Mouse (Mus musculus) G1E-ER4 (cell line): ENCODE data around the gene Btbd9. TPM values are rescaled to one million over a fixed set of nuclear protein-coding genes. Genes with fewer than 3 reads are reported as not detected.

Source experiments
- GATA1 ChIP-seq: IDR thresholded peaks from one replicate; pipeline ENCODE4 v1.8.0; 2012; ENCODE audit warnings: low read length, inconsistent platforms
- polyA plus RNA-seq: library from polyadenylated mRNA; stranded (reverse); fragments of >175 nt; gene quantifications from 2 replicates; pipeline ENCODE4 v1.2.3, GENCODE M21; 2012

Gene Btbd9
- polyA plus RNA-seq, 1 experiment, result 84.3 TPM

GRCm38 (mm10) chr17:30340495-30341126, 235.7 kb downstream of the Btbd9 start:
- TF ChIP-seq GATA1, result no peak

DNA sequence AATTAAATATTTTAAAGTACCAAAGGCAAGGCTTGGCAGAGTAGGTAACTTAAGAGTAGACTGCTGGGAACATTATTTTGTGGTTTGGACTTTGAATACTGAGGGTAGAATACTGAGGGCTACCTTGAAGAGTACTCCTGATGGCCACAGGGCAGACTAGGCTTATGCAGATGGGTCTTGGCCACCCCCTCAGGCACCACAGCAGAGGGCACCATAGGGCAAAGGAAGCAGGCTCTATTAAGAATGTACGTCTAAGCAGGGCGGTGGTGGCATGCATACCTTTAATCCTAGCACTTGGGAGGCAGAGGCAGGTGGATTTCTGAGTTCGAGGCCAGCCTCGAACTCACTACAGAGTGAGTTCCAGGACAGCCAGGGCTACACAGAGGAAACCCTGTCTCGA, 237.0 kb downstream of the Btbd9 start:
- no peak for TF ChIP-seq GATA1

DNA sequence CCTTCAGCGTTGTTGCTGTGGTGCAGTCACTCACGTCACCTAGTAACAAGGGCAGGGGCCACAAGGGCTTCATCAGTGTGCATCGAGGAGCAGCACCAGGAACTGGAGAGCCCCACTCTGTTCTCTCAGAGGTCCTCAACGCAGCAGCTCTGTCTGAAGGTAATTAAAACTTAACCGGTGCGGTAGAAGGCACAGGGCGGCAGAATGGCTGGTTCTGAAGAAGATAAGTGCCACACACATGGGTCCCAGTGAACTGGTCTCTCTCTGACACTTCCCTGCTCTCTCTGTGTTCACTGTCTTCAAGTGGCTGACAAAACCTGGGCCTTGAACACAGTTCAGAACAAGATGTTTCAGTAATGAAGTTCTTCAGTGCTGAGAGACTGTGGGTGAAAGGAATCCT, 239.5 kb downstream of the Btbd9 start:
- TF ChIP-seq GATA1, result no peak

DNA sequence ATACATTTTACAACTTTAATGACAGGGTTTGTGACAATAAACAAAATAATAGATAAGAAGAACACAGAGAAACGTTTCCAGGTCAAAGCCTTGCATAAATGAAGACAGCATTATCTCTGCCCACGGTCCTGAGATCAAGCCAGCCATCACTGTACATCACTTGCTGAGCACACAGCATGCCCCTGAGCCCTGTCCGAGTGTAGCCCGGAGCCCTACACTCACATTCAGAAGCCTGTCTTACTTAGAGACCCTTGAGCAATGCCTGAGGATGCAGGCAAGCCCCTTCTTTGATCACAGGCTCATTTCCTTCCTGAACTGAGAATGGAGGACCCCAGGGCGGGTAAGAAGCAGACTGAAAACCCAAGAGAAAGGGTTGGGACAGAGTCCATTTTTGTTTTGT, 240.0 kb downstream of the Btbd9 start:
- TF ChIP-seq GATA1, result no peak

- TF ChIP-seq GATA1, result no peak
Measured at GRCm38 (mm10) chr17:30335746-30336145, 240.5 kb downstream of the Btbd9 start.

DNA sequence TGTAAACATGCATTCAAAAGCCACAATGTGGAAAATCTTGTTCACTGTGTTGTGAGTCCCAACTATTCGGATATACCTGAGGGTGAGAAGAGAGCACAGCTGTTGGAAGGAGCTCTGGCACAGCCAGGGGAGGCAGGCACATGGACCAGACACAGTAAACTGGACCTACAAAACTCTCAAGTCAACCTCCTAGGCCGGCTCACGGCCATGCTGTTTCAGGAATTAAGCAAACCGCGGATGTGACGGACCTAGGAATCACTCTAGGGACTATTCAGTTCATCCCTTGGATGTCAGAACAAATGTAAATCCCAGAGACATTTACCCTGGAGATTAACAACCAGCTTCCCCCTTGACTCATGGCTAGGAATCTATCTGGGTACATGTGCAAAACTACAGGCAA, 242.0 kb downstream of the Btbd9 start:
- TF ChIP-seq GATA1, result no peak

GRCm38 (mm10) chr17:30333136-30333535, 243.2 kb downstream of the Btbd9 start:
- no peak for TF ChIP-seq GATA1

GRCm38 (mm10) chr17:30331380-30331779, 244.9 kb downstream of the Btbd9 start:
- TF ChIP-seq GATA1, result no peak

DNA sequence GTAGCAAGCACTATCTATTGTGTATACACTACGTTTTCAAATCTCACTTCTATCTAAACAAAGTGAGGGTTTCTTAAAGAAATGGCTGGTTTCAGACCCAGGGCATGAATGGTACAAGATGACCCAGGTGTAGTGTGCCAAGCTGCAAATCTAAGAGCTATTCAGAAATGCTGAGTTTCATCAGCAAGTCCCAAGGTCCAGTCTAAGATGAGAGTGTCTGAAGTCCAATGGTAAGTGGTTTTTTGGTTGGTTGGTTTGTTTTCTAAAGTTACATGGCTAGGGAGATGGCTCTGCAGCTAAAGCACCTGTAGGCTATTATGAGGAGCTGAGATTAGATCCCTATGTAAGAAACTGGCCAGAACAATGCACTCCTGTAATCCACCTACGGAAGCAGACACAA, 246.8 kb downstream of the Btbd9 start:
- no peak for TF ChIP-seq GATA1

DNA sequence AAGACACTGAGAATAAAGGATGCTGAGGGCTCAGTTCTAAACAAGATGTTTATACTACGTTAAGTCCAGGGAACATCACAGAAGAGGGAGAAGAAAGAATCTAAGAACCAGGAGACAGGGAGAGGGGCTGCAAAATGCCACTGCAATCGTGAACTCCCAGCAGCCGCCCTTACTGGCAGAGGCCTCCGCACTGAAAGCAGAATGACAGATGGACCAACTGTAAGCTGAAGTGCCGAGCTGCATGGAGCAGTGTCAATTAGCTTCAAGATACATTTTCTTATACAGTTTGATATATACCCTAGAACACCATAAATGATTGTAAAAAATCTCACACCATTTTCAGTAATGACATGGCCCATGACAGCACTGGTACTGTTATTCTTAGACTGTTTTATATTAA, 247.4 kb downstream of the Btbd9 start:
- no peak for TF ChIP-seq GATA1

DNA sequence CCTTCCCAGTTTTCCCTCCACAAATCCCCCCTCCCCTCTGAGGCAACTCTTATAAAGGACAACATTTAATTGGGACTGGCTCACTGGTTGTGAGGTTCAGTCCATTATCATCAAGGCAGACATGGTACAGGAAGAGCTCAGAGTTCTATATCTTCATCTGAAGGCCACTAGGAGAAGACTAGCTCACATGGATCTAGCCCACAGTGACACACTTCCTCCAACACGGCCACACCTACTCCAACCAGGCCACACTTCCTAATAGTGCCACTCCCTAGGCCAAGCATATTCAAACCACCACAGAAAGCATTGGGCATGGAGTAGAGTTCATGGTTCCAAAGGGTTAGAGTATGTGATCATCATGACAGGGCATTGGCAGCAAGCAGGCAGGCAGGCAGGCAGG, 249.4 kb downstream of the Btbd9 start:
- TF ChIP-seq GATA1, result no peak

GRCm38 (mm10) chr17:30320301-30320700, 256.0 kb downstream of the Btbd9 start:
- TF ChIP-seq GATA1, result no peak

- TF ChIP-seq GATA1, result no peak
Measured at GRCm38 (mm10) chr17:30312688-30313087, 263.6 kb downstream of the Btbd9 start.

- TF ChIP-seq GATA1, result no peak
Measured at GRCm38 (mm10) chr17:30309627-30310026, 266.7 kb downstream of the Btbd9 start.

- no peak for TF ChIP-seq GATA1
Measured at GRCm38 (mm10) chr17:30308889-30309288, 267.4 kb downstream of the Btbd9 start.

DNA sequence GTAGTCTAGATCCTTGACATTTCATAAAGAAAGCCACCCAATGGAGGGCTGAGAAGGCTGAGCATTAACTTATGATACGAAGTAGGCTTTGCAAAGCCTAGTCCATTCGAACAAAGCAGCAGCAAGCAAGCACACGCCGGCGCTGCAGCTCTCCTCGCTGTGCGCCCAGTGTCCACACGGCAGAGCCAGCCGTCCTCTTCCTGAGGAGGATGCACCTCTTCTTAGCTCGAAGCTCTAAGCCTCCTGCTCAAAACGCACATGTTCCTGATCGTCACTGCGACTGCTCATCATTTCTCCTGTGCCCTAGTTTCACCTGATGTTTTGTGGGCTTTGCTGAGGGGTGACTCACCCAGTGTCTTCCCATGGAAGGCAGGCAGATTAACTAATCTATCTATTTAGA, 268.0 kb downstream of the Btbd9 start:
- TF ChIP-seq GATA1, result no peak

DNA sequence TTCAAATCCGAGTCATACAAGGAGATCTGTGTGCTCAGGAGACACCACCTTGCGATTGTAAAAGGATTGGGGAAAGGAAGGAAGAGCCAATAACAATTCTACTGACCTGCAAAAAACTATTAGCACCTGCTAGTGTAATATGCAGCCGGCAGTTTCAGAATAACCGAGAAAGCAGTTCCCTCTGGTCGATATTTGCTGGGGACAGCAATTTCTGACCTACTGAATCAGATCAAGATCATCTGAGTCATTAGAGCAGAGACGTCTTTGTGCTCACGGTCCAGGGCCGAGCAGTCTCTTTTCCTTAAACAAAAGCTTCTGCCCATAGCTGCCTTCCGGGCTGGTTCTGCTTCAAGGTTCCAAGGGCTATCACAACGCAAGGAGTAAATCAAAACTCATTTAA, 269.1 kb downstream of the Btbd9 start:
- TF ChIP-seq GATA1, result no peak

DNA sequence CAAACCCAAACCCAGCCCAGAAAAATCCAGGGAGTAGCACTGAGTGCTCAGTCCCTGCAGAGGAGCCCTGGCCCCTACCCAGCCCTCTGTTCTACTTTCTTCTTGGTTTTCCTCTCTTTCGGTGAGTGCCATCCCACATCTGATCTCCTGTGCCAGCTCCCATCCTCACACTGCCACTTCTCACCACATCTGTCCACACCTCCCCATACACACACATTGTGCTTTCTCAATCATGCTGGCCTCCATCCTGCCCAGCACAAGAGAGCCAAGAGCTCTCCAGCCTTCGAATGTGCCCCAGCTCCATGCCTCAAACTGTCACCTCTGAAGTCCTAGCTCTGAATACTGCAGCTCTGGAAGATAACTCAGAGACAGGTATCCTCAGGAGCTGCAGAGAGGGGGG, 271.5 kb downstream of the Btbd9 start:
- no peak for TF ChIP-seq GATA1
